Comparison of ENCODE assay signal across 28 mouse cellular contexts in the genomic region with DNA sequence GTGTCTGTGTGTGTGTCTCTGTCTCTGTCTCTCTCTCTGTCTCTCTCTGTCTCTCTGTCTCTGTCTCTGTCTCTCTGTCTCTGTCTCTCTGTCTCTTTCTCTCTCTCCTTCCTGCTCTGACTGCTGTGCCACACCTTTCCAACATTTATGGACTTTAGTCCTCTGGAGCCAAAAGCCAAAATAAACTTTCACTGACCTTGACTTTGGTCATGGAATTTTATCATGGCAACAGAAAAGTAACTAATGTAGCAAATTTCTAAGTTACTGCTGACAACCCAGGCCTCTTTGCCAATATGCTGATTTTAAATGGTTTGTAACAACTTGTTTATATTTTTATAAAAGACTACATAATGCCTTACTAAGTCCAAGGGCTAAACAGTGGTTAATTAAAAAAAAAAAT. TPM values are rescaled to one million over a fixed set of nuclear protein-coding genes. Genes with fewer than 3 reads are reported as not detected.
DNase-seq lines count a peak whose midpoint lies in the region; ATAC-seq and TF ChIP-seq lines count a peak whose summit lies in the region.
"Had no signal": no experiment of that assay in that cellular context is flagged by ENCODE, and none has a peak within 500 bp of the region (broad histone marks: within the 10 kb centered on the region; RNA-seq: fewer than 3 reads in every experiment).

No protein-coding gene starts in this region.

- no peak for ATAC-seq in kidney, embryonic 14.5 days (ENCODE audit: low FRiP score, low TSS enrichment)
- no peak for ATAC-seq in liver, postnatal 0 days
- ATAC-seq: activated CD4-positive, CD25-positive, alpha-beta regulatory T cell, adult 4 months; CD4-positive, CD25-positive, alpha-beta regulatory T cell, adult 4 months; Patski had no signal

- no peaks in the 10 kb centered on the region for H3K36me3 ChIP-seq in kidney, adult 2 months (ENCODE audit: control insufficient read depth, insufficient read depth, low read length)
- no peaks in the 10 kb centered on the region for H3K36me3 ChIP-seq in kidney, embryonic 14.5 days (ENCODE audit: control insufficient read depth, insufficient read depth, low read length)
- no peaks in the 10 kb centered on the region for H3K36me3 ChIP-seq in liver, adult 2 months (ENCODE audit: control insufficient read depth, insufficient read depth, low read length)
- no peaks in the 10 kb centered on the region for H3K36me3 ChIP-seq in liver, postnatal 0 days (replicated peaks; ENCODE audit: insufficient read depth, low read length)
- H3K36me3 ChIP-seq in CH12.LX (replicated peaks in 1 of 2; ENCODE audit: control insufficient read depth in 1 of 2, insufficient read depth in 1 of 2, low read length in 1 of 2), result no peaks in the 10 kb centered on the region
- H3K36me3 ChIP-seq: G1E had no signal

- peak; percentile 40 for DNase-seq in kidney, adult 2 months
- peak; percentile 50 for DNase-seq in kidney, adult 9 months
- DNase-seq in kidney, postnatal 4 days, result no peak
- peak; percentile 95 for DNase-seq in liver, adult 2 months (ENCODE audit: extremely low read depth, low read depth, low spot score)
- DNase-seq in liver, postnatal 0 days, result no peak
- DNase-seq in CH12.LX (ENCODE audit: extremely low read depth), result no peak
- no peak for DNase-seq in right cerebral cortex, postnatal 10 days (ENCODE audit: low spot score in 2 of 2)
- DNase-seq: adrenal gland, adult 2 months; adrenal gland, adult 8-10 months; adrenal gland, postnatal 10 days; adrenal gland, postnatal 14 days; adrenal gland, postnatal 25 days; adrenal gland, postnatal 36 days; B cell, adult 2 months; cerebellum, adult 11 months; cerebellum, adult 11-12 months; cerebellum, adult 18-20 months had no signal

- dilution Hi-C loops in CH12.LX (cut with MboI; ENCODE audit: extremely low pct_ligation_motif_present, extremely low pct_unique_long_range_greater_than_20kb, low sequenced_read_pairs), result no loop called here

- no peak for TF ChIP-seq POLR2A in kidney, adult 2 months (IDR thresholded peaks at IDR 0.05; ENCODE audit: low read depth, low read length)
- TF ChIP-seq POLR2A in liver, adult 2 months (IDR thresholded peaks at IDR 0.05; ENCODE audit: extremely low read depth, insufficient read depth, low read length), result no peak
- no peak for TF ChIP-seq POLR2A in CH12.LX (IDR thresholded peaks at IDR 0.05; ENCODE audit: low read depth, low read length)

- H3K9ac ChIP-seq in kidney, embryonic 14.5 days (ENCODE audit: low read depth, low read length), result no peak overlapping the region
- H3K9ac ChIP-seq in liver, adult 2 months (ENCODE audit: low read depth, low read length), result no peak overlapping the region
- H3K9ac ChIP-seq in liver, postnatal 0 days (replicated peaks), result no peak overlapping the region
- no peak overlapping the region for H3K9ac ChIP-seq in CH12.LX (ENCODE audit: insufficient read depth, low read depth)

- H3K4me3 ChIP-seq in kidney, adult 2 months (ENCODE audit: insufficient read depth, low read depth, low read length), result no peak overlapping the region
- H3K4me3 ChIP-seq in kidney, embryonic 14.5 days (ENCODE audit: low read length), result no peak overlapping the region
- H3K4me3 ChIP-seq in liver, adult 2 months (ENCODE audit: insufficient read depth, low read depth, low read length), result no peak overlapping the region
- H3K4me3 ChIP-seq in liver, postnatal 0 days (ENCODE audit: low read depth, low read length), result no peak overlapping the region
- no peak overlapping the region for H3K4me3 ChIP-seq in CH12.LX (replicated peaks in 1 of 3; ENCODE audit: low read depth in 2 of 3, low read length in 2 of 3, poor library complexity in 1 of 3)

- no peaks in the 10 kb centered on the region for H3K9me3 ChIP-seq in kidney, embryonic 14.5 days (ENCODE audit: control insufficient read depth, low read length)
- H3K9me3 ChIP-seq in liver, postnatal 0 days (ENCODE audit: low read length), result no peaks in the 10 kb centered on the region
- H3K9me3 ChIP-seq in CH12.LX (replicated peaks; ENCODE audit: low read length), result no peaks in the 10 kb centered on the region

- H3K4me2 ChIP-seq in kidney, embryonic 14.5 days (replicated peaks; ENCODE audit: low read depth, low read length), result no peak overlapping the region
- H3K4me2 ChIP-seq in liver, postnatal 0 days (ENCODE audit: low read depth, low read length), result no peak overlapping the region
- peak overlapping the region; percentile 78 for H3K4me2 ChIP-seq in CH12.LX (ENCODE audit: insufficient read depth, low read depth, poor library complexity, severe bottlenecking)

- TF ChIP-seq CTCF in kidney, adult 2 months (conservative IDR thresholded peaks at IDR 0.05; ENCODE audit: insufficient read depth, insufficient read length, low read depth, low read length), result no peak
- no peak for TF ChIP-seq CTCF in liver, adult 2 months (IDR thresholded peaks at IDR 0.05; ENCODE audit: low read depth, low read length)
- no peak for TF ChIP-seq CTCF in liver, postnatal 0 days (IDR thresholded peaks at IDR 0.05; ENCODE audit: low read depth)
- no peak for TF ChIP-seq CTCF in CH12.LX (conservative IDR thresholded peaks at IDR 0.05 in 1 of 2, IDR thresholded peaks at IDR 0.05 in 1 of 2; ENCODE audit: low read depth in 2 of 2, low read length in 2 of 2)

- TF ChIP-seq EP300 in liver, postnatal 0 days (IDR thresholded peaks at IDR 0.05; ENCODE audit: low read depth), result no peak
- no peak for TF ChIP-seq EP300 in CH12.LX (IDR thresholded peaks at IDR 0.05; ENCODE audit: low read length)

- H3K79me2 ChIP-seq in liver, adult 2 months (ENCODE audit: control insufficient read depth, insufficient read depth, low read length), result no peaks in the 10 kb centered on the region
- H3K79me2 ChIP-seq in CH12.LX (replicated peaks; ENCODE audit: control insufficient read depth, extremely low read depth, insufficient read depth, poor library complexity, severe bottlenecking), result no peaks in the 10 kb centered on the region

- in situ Hi-C loops in CH12.LX (cut with MboI; ENCODE audit: low pct_ligation_motif_present, low pct_unique_long_range_greater_than_20kb, low sequenced_read_pairs), result no loop called here

- no peak overlapping the region for H3K27ac ChIP-seq in kidney, adult 2 months (ENCODE audit: insufficient read depth, low read depth, low read length)
- H3K27ac ChIP-seq in kidney, embryonic 14.5 days (ENCODE audit: low read depth, low read length), result no peak overlapping the region
- peak overlapping the region; percentile 69; the same call in 1 of the 2 replicates for H3K27ac ChIP-seq in liver, adult 2 months (replicated peaks; ENCODE audit: insufficient read depth, low read depth, low read length)
- no peak overlapping the region for H3K27ac ChIP-seq in liver, postnatal 0 days (ENCODE audit: low read depth)
- no peak overlapping the region for H3K27ac ChIP-seq in CH12.LX (ENCODE audit: insufficient read depth, low read depth)

- TF ChIP-seq RAD21 in CH12.LX (IDR thresholded peaks at IDR 0.05; ENCODE audit: low read depth, low read length), result no peak

- no peaks in the 10 kb centered on the region for H3K27me3 ChIP-seq in kidney, adult 2 months (replicated peaks; ENCODE audit: control insufficient read depth, insufficient read depth, low read length)
- no peaks in the 10 kb centered on the region for H3K27me3 ChIP-seq in kidney, embryonic 14.5 days (ENCODE audit: control insufficient read depth, insufficient read depth, low read length)
- no peaks in the 10 kb centered on the region for H3K27me3 ChIP-seq in liver, adult 2 months (ENCODE audit: control insufficient read depth, insufficient read depth, low read length)
- no peaks in the 10 kb centered on the region for H3K27me3 ChIP-seq in liver, postnatal 0 days (ENCODE audit: insufficient read depth, low read length)
- H3K27me3 ChIP-seq in CH12.LX (replicated peaks), result no peaks in the 10 kb centered on the region
- H3K27me3 ChIP-seq: Patski had no signal

- H3K4me1 ChIP-seq in kidney, adult 2 months (ENCODE audit: control insufficient read depth, insufficient read depth, low read length), result no peaks in the 10 kb centered on the region
- H3K4me1 ChIP-seq in kidney, embryonic 14.5 days (ENCODE audit: control insufficient read depth, insufficient read depth, low read length), result no peaks in the 10 kb centered on the region
- H3K4me1 ChIP-seq in liver, adult 2 months (ENCODE audit: control insufficient read depth, insufficient read depth, low read length), result peaks cover 6% of the 10 kb centered on the region; the same call in 1 of the 2 replicates
- H3K4me1 ChIP-seq in liver, postnatal 0 days (ENCODE audit: insufficient read depth), result no peaks in the 10 kb centered on the region
- no peaks in the 10 kb centered on the region for H3K4me1 ChIP-seq in CH12.LX (ENCODE audit: control insufficient read depth in 1 of 2, insufficient read depth in 2 of 2)

TF ChIP-seq in CH12.LX, 34 proteins besides CTCF, POLR2A, EP300 and RAD21:
- TF ChIP-seq ZC3H11A (IDR thresholded peaks at IDR 0.05; ENCODE audit: low read depth, low read length) (no peak), POLR2AphosphoS2 (IDR thresholded peaks at IDR 0.05; ENCODE audit: low read depth, low read length) (no peak), NELFE (IDR thresholded peaks at IDR 0.05; ENCODE audit: low read depth, low read length) (no peak), IRF4 (IDR thresholded peaks at IDR 0.05; ENCODE audit: low read depth, low read length) (no peak), USF2 (conservative IDR thresholded peaks at IDR 0.05; ENCODE audit: low read depth, low read length) (no peak), MYC (IDR thresholded peaks at IDR 0.05; ENCODE audit: low read depth, low read length) (no peak), ZKSCAN1 (IDR thresholded peaks at IDR 0.05; ENCODE audit: borderline replicate concordance, low read depth, low read length) (no peak), CHD1 (IDR thresholded peaks at IDR 0.05; ENCODE audit: low read depth, low read length) (no peak), TBP (conservative IDR thresholded peaks at IDR 0.05; ENCODE audit: low read depth, low read length) (no peak), PAX5 (IDR thresholded peaks at IDR 0.05; ENCODE audit: low read length) (no peak), MAX (IDR thresholded peaks at IDR 0.05; ENCODE audit: low read length) (no peak), TCF12 (IDR thresholded peaks at IDR 0.05; ENCODE audit: low read depth, low read length) (no peak)
TF ChIP-seq in CH12.LX: peak in this region for 0.

RNA-seq across cellular contexts. Expression of a gene that starts 41.2 kb away (rescaled TPM):
- polyA plus RNA-seq in kidney, adult 2 months (2012; rRNA removed), result 0.06 and 0.08 TPM in 2 replicates
- not detected in 2 replicates for polyA plus RNA-seq in kidney, embryonic 14.5 days (2014; fragmentation: Nextera tagmentation; extraction: Ambion mirVana)
- not detected in 2 replicates for total RNA-seq in liver, adult 2 months (2014; rRNA removed)
- polyA plus RNA-seq in liver, adult 2 months (2012; rRNA removed), result not detected in 2 replicates
- polyA plus RNA-seq in liver, postnatal 0 days (2015; fragmentation: Nextera tagmentation; extraction: Ambion mirVana), result not detected in 2 replicates
- not detected in 2 replicates for total RNA-seq in CH12.LX (2012; rRNA removed)
- not detected in 2 replicates for total RNA-seq in CH12.LX (2014; rRNA removed)
- not detected in 2 replicates for polyA plus RNA-seq in CH12.LX (2012; ENCODE audit: insufficient read length, low read depth)
- total RNA-seq: adrenal gland, adult 18-20 months; adrenal gland, adult 2 months; adrenal gland, adult 8-10 months; adrenal gland, postnatal 10 days; adrenal gland, postnatal 14 days; adrenal gland, postnatal 25 days; adrenal gland, postnatal 36 days; adrenal gland, postnatal 4 days; ES-E14; MEL had no signal
- polyA plus RNA-seq: adrenal gland, adult 2 months; brain, embryonic 14.5 days; C2C12; G1E; Patski had no signal

Comparison
In these comparisons a context has a peak if more than half of its experiments do, and no peak if none do; other contexts are left out.
1. DNase-seq: peak in kidney, adult 2 months (single experiment), kidney, adult 9 months (single experiment) and liver, adult 2 months (single experiment); none in kidney, postnatal 4 days (0 of 2), liver, postnatal 0 days (single experiment), CH12.LX (single experiment) and right cerebral cortex, postnatal 10 days (0 of 2).